Mouse (Mus musculus) spleen, adult 2 months (tissue): ENCODE data around the gene Sh2d4b. TPM values are rescaled to one million over a fixed set of nuclear protein-coding genes. Genes with fewer than 3 reads are reported as not detected.

Experiments used
- DNase-seq, 2 experiments: peaks; one replicate each; pipeline versions ENCODE4 v3.0.0 to v3.0.0-alpha.2; 2012 to 2021; ENCODE audit warnings: low spot score in 2 of 2, low read depth in 1 of 2
- H3K27ac ChIP-seq: fragments of 200-500 bp; 2 replicates; pipeline ENCODE4 v1.5.1; 2012; ENCODE audit warnings: low read length, inconsistent platforms; ENCODE audit not compliant: insufficient read depth
- H3K27me3 ChIP-seq: fragments of 200-500 bp; 2 replicates; pipeline ENCODE4 v1.6.1; 2012; ENCODE audit warnings: mild to moderate bottlenecking, moderate library complexity, low read length, inconsistent platforms; ENCODE audit not compliant: control insufficient read depth, insufficient read depth
- H3K36me3 ChIP-seq: fragments of 200-500 bp; 2 replicates; pipeline ENCODE4 v1.6.1; 2012; ENCODE audit warnings: mild to moderate bottlenecking, low read length, inconsistent platforms; ENCODE audit not compliant: control insufficient read depth, insufficient read depth
- H3K4me1 ChIP-seq: fragments of 200-500 bp; 2 replicates; pipeline ENCODE4 v1.6.1; 2011; ENCODE audit warnings: inconsistent platforms; ENCODE audit not compliant: control insufficient read depth, insufficient read depth, insufficient read length
- H3K4me3 ChIP-seq: fragments of 200-500 bp; 2 replicates; pipeline ENCODE4 v1.5.1; 2011; ENCODE audit warnings: mild to moderate bottlenecking, inconsistent platforms; ENCODE audit not compliant: insufficient read depth, insufficient read length; ENCODE audit errors: extremely low read depth
- CTCF ChIP-seq: fragments of 200-500 bp; IDR thresholded peaks from 2 replicates; pipeline ENCODE4 v1.5.1; 2011; ENCODE audit warnings: mild to moderate bottlenecking, inconsistent platforms; ENCODE audit not compliant: insufficient read depth, insufficient read length, insufficient replicate concordance; ENCODE audit errors: extremely low read depth
- POLR2A ChIP-seq: fragments of 200-500 bp; IDR thresholded peaks from 2 replicates; pipeline ENCODE4 v1.6.1; 2011; ENCODE audit warnings: low read depth, low read length, inconsistent platforms
- WGBS: fragments of 180-500 bp; shearing (Covaris S2); methylation state at CpG from one replicate; pipeline ENCODE4 v1.1.7; 2018; 5-methylcytosine and 5-hydroxymethylcytosine counted together
- polyA plus RNA-seq: library from polyadenylated mRNA; depleted of rRNA; stranded (reverse); fragments of >200 nt; gene quantifications from 2 replicates; pipeline ENCODE4 v1.2.3, GENCODE M21; 2012; rRNA removed

The Sh2d4b gene
- polyA plus RNA-seq, 1 experiment, result 0.48 TPM

DNA sequence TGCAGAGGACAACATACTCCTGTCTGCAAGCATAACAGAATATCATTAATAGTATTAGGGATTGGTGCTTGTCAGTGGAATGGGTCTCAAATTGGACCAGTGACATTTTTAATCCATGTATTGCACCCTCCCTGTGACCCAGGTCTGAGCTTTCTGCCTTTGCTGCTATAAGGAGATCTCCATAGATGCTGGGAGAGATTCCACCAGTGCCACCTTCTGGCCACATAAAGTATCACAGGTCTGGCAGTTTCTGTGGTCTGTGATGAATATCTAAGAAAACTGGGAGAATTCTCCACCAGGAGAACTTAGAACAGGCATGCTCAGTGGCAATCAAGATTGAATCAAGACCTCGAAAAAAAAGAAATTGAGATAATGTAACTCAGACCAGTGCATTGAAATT, 101.5 kb downstream of the Sh2d4b start:
- H3K36me3 ChIP-seq, result no peaks in the 10 kb centered on the region
- no peak for DNase-seq
- no peak overlapping the region for H3K27ac ChIP-seq
- H3K27me3 ChIP-seq, result no peaks in the 10 kb centered on the region
- TF ChIP-seq CTCF (no peak), POLR2A (no peak)
- no peaks in the 10 kb centered on the region for H3K4me1 ChIP-seq
- 61% methylated on average over 1 of the region's 1 CpGs for WGBS
- no peak overlapping the region for H3K4me3 ChIP-seq

DNA sequence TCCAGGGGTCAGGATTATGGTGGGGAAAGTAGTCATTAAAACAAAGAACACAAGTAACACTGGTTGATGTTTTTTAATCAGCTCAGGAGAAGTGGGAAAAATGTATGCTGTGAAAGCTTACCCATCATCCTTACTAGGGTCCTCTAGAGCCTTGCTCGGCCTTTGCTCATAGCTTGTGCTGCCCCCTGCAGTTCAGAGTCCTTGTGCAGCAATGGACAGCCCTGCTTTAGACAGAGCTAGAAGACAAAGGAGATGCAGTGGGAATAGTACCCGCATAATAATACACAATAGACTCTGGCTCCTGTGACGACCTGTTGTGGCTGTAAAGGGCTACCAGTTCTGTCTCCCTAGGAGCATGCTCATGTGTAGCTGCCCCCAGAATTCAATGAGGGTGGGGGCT, 104.0 kb downstream of the Sh2d4b start:
- H3K27me3 ChIP-seq, result no peaks in the 10 kb centered on the region
- no peaks in the 10 kb centered on the region for H3K36me3 ChIP-seq
- H3K4me3 ChIP-seq, result no peak overlapping the region
- no peaks in the 10 kb centered on the region for H3K4me1 ChIP-seq
- no peak overlapping the region for H3K27ac ChIP-seq
- DNase-seq, result no peak
- WGBS, result 35% methylated on average over 3 of the region's 3 CpGs
- no peak for TF ChIP-seq POLR2A
- TF ChIP-seq CTCF, result no peak

DNA sequence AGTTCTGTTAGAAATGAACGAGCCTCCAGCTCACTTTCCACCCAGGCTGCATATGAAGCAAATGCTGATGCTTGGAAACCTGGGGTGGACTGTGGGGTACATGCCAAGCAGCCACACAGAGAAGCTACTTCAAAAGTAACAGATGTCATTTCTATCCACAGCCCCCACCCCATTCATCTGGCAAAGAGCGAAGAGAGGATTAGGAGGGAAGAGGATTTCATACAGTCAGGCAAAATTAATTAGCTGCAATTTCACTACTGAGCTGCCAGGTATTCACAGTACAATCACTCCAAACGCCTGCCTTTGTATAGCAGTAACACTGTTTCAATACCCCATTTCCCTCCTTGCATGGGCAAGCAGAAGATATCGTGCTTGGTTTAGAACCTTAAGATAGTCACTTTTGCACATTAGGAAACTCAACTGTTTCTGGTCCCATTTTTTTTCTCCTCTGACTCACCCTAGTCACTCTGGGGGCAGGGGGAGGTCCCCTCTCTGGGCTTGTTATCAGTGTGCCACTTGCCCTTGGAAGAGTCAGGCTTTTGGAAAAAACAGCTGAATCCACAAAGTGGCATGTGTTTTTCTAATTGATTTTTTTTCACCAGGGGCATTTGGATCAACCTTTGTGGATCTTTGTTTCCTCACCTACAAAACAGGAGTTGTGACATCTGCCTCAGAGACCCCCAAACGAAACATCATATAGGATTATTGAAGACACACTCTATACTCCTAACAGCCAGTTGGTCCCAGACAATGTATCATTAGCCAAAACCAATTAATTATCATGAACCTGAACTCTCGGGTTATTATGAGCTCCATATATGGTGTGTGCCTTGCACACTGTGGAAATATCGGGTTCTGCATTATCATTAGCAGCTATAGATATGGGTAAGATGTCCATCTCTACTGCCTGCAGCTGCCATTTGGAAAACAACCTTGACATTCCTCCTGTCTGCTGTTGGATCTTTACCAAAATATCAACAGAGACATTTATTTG, 123.7 kb downstream of the Sh2d4b start:
- WGBS, result 71% methylated on average over 7 of the region's 7 CpGs

More for the DNA sequence above, 123.7 kb downstream of the Sh2d4b start:
- H3K4me3 ChIP-seq, result no peak overlapping the region
- H3K4me1 ChIP-seq, result no peaks in the 10 kb centered on the region
- DNase-seq, result no peak
- no peaks in the 10 kb centered on the region for H3K36me3 ChIP-seq
- TF ChIP-seq POLR2A (no peak), CTCF (no peak)
- no peak overlapping the region for H3K27ac ChIP-seq
- H3K27me3 ChIP-seq, result no peaks in the 10 kb centered on the region

Other genes with a start within 250 kb of the Sh2d4b start
- gene Tspan14, start 73.5 kb upstream of the Sh2d4b start, polyA plus RNA-seq, result 60.0 and 65.4 TPM in 2 replicates
- 10.5 and 22.1 TPM in 2 replicates for gene Fam213a, start 120.5 kb upstream of the Sh2d4b start, polyA plus RNA-seq
- gene Dydc2, start 175.9 kb upstream of the Sh2d4b start, polyA plus RNA-seq, result not detected in 2 replicates
- gene Dydc1, start 179.6 kb upstream of the Sh2d4b start, polyA plus RNA-seq, result not detected in 2 replicates
- gene Mat1a, start 211.8 kb upstream of the Sh2d4b start, polyA plus RNA-seq, result 0.69 and 0.73 TPM in 2 replicates
- not detected in 2 replicates for gene Sftpa1, start 238.5 kb upstream of the Sh2d4b start, polyA plus RNA-seq